Mouse (Mus musculus): ENCODE measurements around the gene Stk39. TPM values are rescaled to one million over a fixed set of nuclear protein-coding genes. Genes with fewer than 3 reads are reported as not detected.
"Not testable (repeated sequence)": the region's sequence is repeated elsewhere in the genome, so short reads cannot be mapped to it uniquely, and the experiment has no call there.

Stk39 gene
- polyA plus RNA-seq, 1 experiment: not detected

GRCm38 (mm10) chr2:68243879-68244553 is 228.1 kb downstream of the Stk39 start:
- Histone ChIP-seq H3K4me1 (ENCODE audit: control insufficient read depth, insufficient read depth, low read length) (peaks cover 15% of the 10 kb centered on the region), H3K4me3 (ENCODE audit: insufficient read depth, low read depth, low read length) (no peak overlapping the region), H3K27ac (ENCODE audit: insufficient read depth, low read depth, low read length) (no peak overlapping the region)
- WGBS: 80% methylated on average over 12 of the region's 12 CpGs
- TF ChIP-seq POLR2A (IDR thresholded peaks at IDR 0.05; ENCODE audit: insufficient read depth, low read depth, low read length) (no peak), CTCF (IDR thresholded peaks at IDR 0.05; ENCODE audit: insufficient read depth, low read depth, low read length) (no peak)

DNA sequence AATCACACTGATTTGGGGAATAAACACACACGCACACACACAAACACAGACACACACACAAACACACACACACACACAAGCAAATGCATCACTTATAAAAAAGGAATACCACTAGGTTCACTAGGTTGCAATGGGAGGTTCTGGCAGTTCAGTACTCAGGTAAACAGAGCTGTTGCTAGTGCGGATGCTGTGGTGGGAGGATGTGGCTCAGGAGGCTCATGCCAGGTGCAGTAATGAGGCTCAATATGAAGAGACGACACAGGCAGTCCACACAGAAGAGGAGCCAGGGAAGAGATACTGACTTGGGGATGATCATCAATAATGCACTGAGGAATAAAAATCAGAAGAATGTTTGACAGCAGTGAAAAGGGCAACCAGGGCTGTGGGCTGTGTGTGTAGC is 228.8 kb downstream of the Stk39 start:
- Histone ChIP-seq H3K4me1 (ENCODE audit: control insufficient read depth, insufficient read depth, low read length) (peaks cover 12% of the 10 kb centered on the region), H3K4me3 (ENCODE audit: insufficient read depth, low read depth, low read length) (no peak overlapping the region), H3K27ac (ENCODE audit: insufficient read depth, low read depth, low read length) (no peak overlapping the region)
- 55% methylated on average over 3 of the region's 3 CpGs for WGBS
- TF ChIP-seq POLR2A (IDR thresholded peaks at IDR 0.05; ENCODE audit: insufficient read depth, low read depth, low read length) (no peak), CTCF (IDR thresholded peaks at IDR 0.05; ENCODE audit: insufficient read depth, low read depth, low read length) (no peak)

GRCm38 (mm10) chr2:68242069-68242468 is 230.0 kb downstream of the Stk39 start:
- H3K4me3 ChIP-seq (ENCODE audit: insufficient read depth, low read depth, low read length): no peak overlapping the region
- TF ChIP-seq POLR2A (IDR thresholded peaks at IDR 0.05; ENCODE audit: insufficient read depth, low read depth, low read length) (no peak), CTCF (IDR thresholded peaks at IDR 0.05; ENCODE audit: insufficient read depth, low read depth, low read length) (no peak)
- 91% methylated on average over 3 of the region's 3 CpGs for WGBS
- no peak overlapping the region for H3K27ac ChIP-seq (ENCODE audit: insufficient read depth, low read depth, low read length)
- H3K4me1 ChIP-seq (ENCODE audit: control insufficient read depth, insufficient read depth, low read length): peaks cover 7% of the 10 kb centered on the region

- no peak overlapping the region for H3K27ac ChIP-seq (ENCODE audit: insufficient read depth, low read depth, low read length)
- 95% methylated on average over 1 of the region's 1 CpGs for WGBS
- H3K4me1 ChIP-seq (ENCODE audit: control insufficient read depth, insufficient read depth, low read length): peaks cover 7% of the 10 kb centered on the region
- TF ChIP-seq POLR2A (IDR thresholded peaks at IDR 0.05; ENCODE audit: insufficient read depth, low read depth, low read length) (no peak), CTCF (IDR thresholded peaks at IDR 0.05; ENCODE audit: insufficient read depth, low read depth, low read length) (no peak)
- H3K4me3 ChIP-seq (ENCODE audit: insufficient read depth, low read depth, low read length): no peak overlapping the region
Observed at GRCm38 (mm10) chr2:68241640-68242039, 230.4 kb downstream of the Stk39 start.

GRCm38 (mm10) chr2:68239415-68239814 is 232.7 kb downstream of the Stk39 start:
- 54% methylated on average over 4 of the region's 4 CpGs for WGBS

DNA sequence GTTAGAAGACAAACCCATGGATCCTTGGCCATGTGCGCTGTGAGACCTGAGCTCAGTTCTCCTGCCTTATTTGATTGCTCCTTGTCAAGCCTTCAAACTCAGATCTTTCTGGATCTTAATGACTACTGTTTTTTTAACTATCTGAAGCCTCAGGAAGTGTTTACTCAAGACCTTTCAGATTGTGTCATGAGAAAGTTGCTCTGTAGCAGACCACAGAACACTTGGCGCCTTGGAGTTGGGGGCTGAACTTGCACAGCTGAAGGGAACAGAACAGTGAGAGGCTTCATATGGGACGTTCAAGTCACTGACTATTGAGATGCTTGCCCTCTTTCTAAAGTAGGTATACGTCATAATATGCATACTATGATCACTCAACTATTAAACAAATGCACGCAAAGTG is 239.1 kb downstream of the Stk39 start:
- no peak overlapping the region for H3K4me3 ChIP-seq (ENCODE audit: insufficient read depth, low read depth, low read length)
- TF ChIP-seq CTCF (IDR thresholded peaks at IDR 0.05; ENCODE audit: insufficient read depth, low read depth, low read length) (no peak), POLR2A (IDR thresholded peaks at IDR 0.05; ENCODE audit: insufficient read depth, low read depth, low read length) (no peak)
- 94% methylated on average over 5 of the region's 5 CpGs for WGBS
- no peak overlapping the region for H3K27ac ChIP-seq (ENCODE audit: insufficient read depth, low read depth, low read length)
- no peaks in the 10 kb centered on the region for H3K4me1 ChIP-seq (ENCODE audit: control insufficient read depth, insufficient read depth, low read length)

More at GRCm38 (mm10) chr2:68239415-68239814, 232.7 kb downstream of the Stk39 start:
- not testable (repeated sequence) for H3K27ac ChIP-seq (ENCODE audit: insufficient read depth, low read depth, low read length); H3K4me3 ChIP-seq (ENCODE audit: insufficient read depth, low read depth, low read length); H3K4me1 ChIP-seq (ENCODE audit: control insufficient read depth, insufficient read depth, low read length)

DNA sequence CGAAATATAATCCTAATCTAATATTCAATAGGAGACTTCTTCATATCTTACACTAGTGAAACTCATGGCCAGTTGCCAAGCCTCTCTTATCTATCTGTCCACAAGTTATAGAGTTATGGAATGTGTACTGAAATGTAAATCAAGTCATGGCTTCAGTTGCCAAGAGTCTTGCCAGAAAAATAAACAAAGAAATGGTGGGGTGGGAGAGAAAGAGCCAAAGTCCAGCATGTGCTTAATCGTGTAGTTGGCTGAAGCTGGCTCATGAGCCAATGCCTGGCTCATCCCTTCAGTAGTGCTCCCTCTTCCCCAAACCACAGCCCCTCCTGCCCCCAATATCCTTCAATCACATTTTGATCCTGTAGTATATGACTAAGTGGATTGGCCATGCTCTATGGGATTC is 242.2 kb downstream of the Stk39 start:
- Histone ChIP-seq H3K4me1 (ENCODE audit: control insufficient read depth, insufficient read depth, low read length) (no peaks in the 10 kb centered on the region), H3K27ac (ENCODE audit: insufficient read depth, low read depth, low read length) (no peak overlapping the region), H3K4me3 (ENCODE audit: insufficient read depth, low read depth, low read length) (no peak overlapping the region)
- TF ChIP-seq CTCF (IDR thresholded peaks at IDR 0.05; ENCODE audit: insufficient read depth, low read depth, low read length) (no peak), POLR2A (IDR thresholded peaks at IDR 0.05; ENCODE audit: insufficient read depth, low read depth, low read length) (no peak)
- 70% methylated on average over 2 of the region's 2 CpGs for WGBS

GRCm38 (mm10) chr2:68229081-68229480 is 243.0 kb downstream of the Stk39 start:
- Histone ChIP-seq H3K27ac (ENCODE audit: insufficient read depth, low read depth, low read length) (no peak overlapping the region), H3K4me3 (ENCODE audit: insufficient read depth, low read depth, low read length) (no peak overlapping the region), H3K4me1 (ENCODE audit: control insufficient read depth, insufficient read depth, low read length) (peaks cover under 1% of the 10 kb centered on the region; the same call in 1 of the 2 replicates)
- no peak for TF ChIP-seq POLR2A (IDR thresholded peaks at IDR 0.05; ENCODE audit: insufficient read depth, low read depth, low read length)
- TF ChIP-seq CTCF (IDR thresholded peaks at IDR 0.05; ENCODE audit: insufficient read depth, low read depth, low read length): no peak
- 80% methylated on average over 2 of the region's 2 CpGs for WGBS

- 23% methylated on average over 5 of the region's 5 CpGs for WGBS
- TF ChIP-seq POLR2A (IDR thresholded peaks at IDR 0.05; ENCODE audit: insufficient read depth, low read depth, low read length): no peak
- no peak for TF ChIP-seq CTCF (IDR thresholded peaks at IDR 0.05; ENCODE audit: insufficient read depth, low read depth, low read length)
- H3K27ac ChIP-seq (ENCODE audit: insufficient read depth, low read depth, low read length): no peak overlapping the region
- H3K4me1 ChIP-seq (ENCODE audit: control insufficient read depth, insufficient read depth, low read length): peaks cover 11% of the 10 kb centered on the region
- H3K4me3 ChIP-seq (ENCODE audit: insufficient read depth, low read depth, low read length): no peak overlapping the region
Observed at GRCm38 (mm10) chr2:68222227-68222873, 249.7 kb downstream of the Stk39 start.

All from olfactory bulb, adult 2 months (tissue).